Mouse (Mus musculus) heart, embryonic 14.5 days (tissue): ENCODE results near the gene Flt3. TPM values are rescaled to one million over a fixed set of nuclear protein-coding genes. Genes with fewer than 3 reads are reported as not detected.
A peak's percentile ranks its signal among the peaks of the same experiment; 100 is the strongest.

Experiments
- ATAC-seq: fragments of 200-750 bp; cut with Nextera tagmentation; 2 replicates; pipeline ENCODE4 v1.8.0; 2017; ENCODE audit warnings: low read depth, moderate TSS enrichment; ENCODE audit not compliant: insufficient number of reproducible peaks, insufficient read depth, low FRiP score
- H3K27ac ChIP-seq, 2 experiments: fragments of 200-500 bp in 1 of 2; fragments of 300-500 bp in 1 of 2; sonication (generic) in 1 of 2; replicated peaks in 1 of 2; 2 replicates each; pipeline ENCODE4 v1.5.1; 2012 to 2014; ENCODE audit warnings: low read depth in 2 of 2, low read length in 2 of 2, control low read depth in 1 of 2, mild to moderate bottlenecking in 1 of 2, mixed read lengths in 1 of 2; ENCODE audit not compliant: control insufficient read depth in 1 of 2, insufficient read depth in 1 of 2
- H3K27me3 ChIP-seq: fragments of 300-500 bp; sonication (generic); 2 replicates; pipeline ENCODE4 v1.6.1; 2014; ENCODE audit warnings: mild to moderate bottlenecking, low read length, control low read depth; ENCODE audit not compliant: control insufficient read depth, insufficient read depth
- H3K36me3 ChIP-seq: fragments of 300-500 bp; sonication (generic); 2 replicates; pipeline ENCODE4 v1.6.1; 2014; ENCODE audit warnings: mild to moderate bottlenecking, control low read depth, low read length, mixed read lengths; ENCODE audit not compliant: control insufficient read depth, insufficient read depth
- H3K4me1 ChIP-seq, 2 experiments: fragments of 200-500 bp in 1 of 2; fragments of 300-500 bp in 1 of 2; sonication (generic) in 1 of 2; 2 replicates each; pipeline ENCODE4 v1.6.1; 2012 to 2014; ENCODE audit warnings: low read length in 2 of 2, control low read depth in 1 of 2, mixed read lengths in 1 of 2; ENCODE audit not compliant: control insufficient read depth in 2 of 2, insufficient read depth in 2 of 2
- H3K4me2 ChIP-seq: fragments of 300-500 bp; sonication (generic); 2 replicates; pipeline ENCODE4 v1.6.1; 2014; ENCODE audit warnings: mild to moderate bottlenecking, low read length
- H3K4me3 ChIP-seq, 2 experiments: fragments of 200-500 bp in 1 of 2; fragments of 300-500 bp in 1 of 2; sonication (generic) in 1 of 2; 2 replicates each; pipeline ENCODE4 v1.5.1; 2012 to 2014; ENCODE audit warnings: low read length in 2 of 2, mild to moderate bottlenecking in 2 of 2, control low read depth in 1 of 2, low read depth in 1 of 2, moderate library complexity in 1 of 2; ENCODE audit not compliant: control insufficient read depth in 1 of 2, insufficient read depth in 1 of 2
- H3K9ac ChIP-seq: fragments of 300-500 bp; sonication (generic); 2 replicates; pipeline ENCODE4 v1.6.1; 2014; ENCODE audit warnings: mild to moderate bottlenecking, low read length
- H3K9me3 ChIP-seq: fragments of 300-500 bp; sonication (generic); 2 replicates; pipeline ENCODE4 v1.6.1; 2016; ENCODE audit warnings: low read length, control low read depth; ENCODE audit not compliant: control insufficient read depth
- WGBS: fragments of 180-500 bp; shearing (Covaris S2); extraction: QIAGEN DNeasy Blood & Tissue Kit; methylation state at CpG from one replicate; pipeline ENCODE4 v1.1.7; 2014; 5-methylcytosine and 5-hydroxymethylcytosine counted together
- polyA plus RNA-seq: library from polyadenylated mRNA; unstranded; fragments of >200 nt; fragmentation: Nextera tagmentation; extraction: Ambion mirVana; gene quantifications from 2 replicates; pipeline ENCODE4 v1.2.1, GENCODE M21; 2014

The Flt3 gene
- polyA plus RNA-seq, 1 experiment from 2014 or later = not detected

DNA sequence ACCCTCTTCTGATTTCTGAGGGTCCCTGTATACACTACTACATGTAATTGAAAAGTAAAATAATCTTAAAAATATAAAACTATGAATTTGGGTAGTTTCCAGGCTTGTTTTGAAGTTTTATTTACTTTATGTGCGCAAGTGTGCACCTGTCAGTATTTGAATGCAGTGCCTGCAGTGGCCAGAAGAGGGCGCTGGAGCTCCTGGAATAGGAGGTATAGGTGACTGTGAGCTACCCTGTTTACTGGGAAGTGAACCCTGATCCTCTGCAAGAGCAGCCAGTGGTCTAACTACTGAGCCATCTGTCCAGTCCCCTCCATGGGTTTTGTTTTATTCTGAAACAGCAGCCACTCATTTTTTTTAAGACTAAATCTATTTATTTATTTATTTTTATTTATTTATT is 68.7 kb downstream of the Flt3 start:
- ATAC-seq = no peak
- Histone ChIP-seq H3K36me3 (no peaks in the 10 kb centered on the region), H3K9me3 (no peaks in the 10 kb centered on the region), H3K4me1 (no peaks in the 10 kb centered on the region), H3K27me3 (no peaks in the 10 kb centered on the region), H3K4me3 (no peak overlapping the region), H3K9ac (no peak overlapping the region), H3K4me2 (no peak overlapping the region), H3K27ac (no peak overlapping the region)
- WGBS = 39% methylated on average over 2 of the region's 2 CpGs

DNA sequence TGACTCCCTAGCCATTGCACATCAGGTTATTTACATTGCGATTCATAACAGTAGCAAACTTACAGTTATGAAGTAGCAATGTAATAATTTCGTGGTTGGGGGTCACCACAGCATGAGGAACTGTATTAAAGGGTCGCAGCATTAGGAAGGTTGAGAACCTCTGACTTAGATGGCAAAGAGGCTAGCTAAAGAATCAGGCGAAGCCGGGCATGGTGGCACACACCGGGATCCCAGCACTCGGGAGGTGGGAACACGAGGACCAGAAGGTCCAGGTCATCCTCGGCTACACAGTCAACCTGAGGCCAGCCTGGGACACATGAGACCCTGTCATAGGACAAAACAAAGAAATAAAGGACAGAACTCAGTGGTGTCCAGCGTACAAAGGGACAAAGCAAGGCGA is 70.3 kb downstream of the Flt3 start:
- 78% methylated on average over 11 of the region's 11 CpGs for WGBS
- Histone ChIP-seq H3K36me3 (no peaks in the 10 kb centered on the region), H3K9me3 (no peaks in the 10 kb centered on the region), H3K4me3 (no peak overlapping the region), H3K4me1 (no peaks in the 10 kb centered on the region), H3K9ac (no peak overlapping the region), H3K27ac (no peak overlapping the region), H3K27me3 (no peaks in the 10 kb centered on the region), H3K4me2 (no peak overlapping the region)
- no peak for ATAC-seq

GRCm38 (mm10) chr5:147327636-147328035 is 72.7 kb downstream of the Flt3 start:
- H3K4me3 ChIP-seq = no peak overlapping the region
- ATAC-seq = no peak
- no peaks in the 10 kb centered on the region for H3K9me3 ChIP-seq
- H3K27ac ChIP-seq = no peak overlapping the region
- H3K27me3 ChIP-seq = peaks cover 7% of the 10 kb centered on the region
- no peaks in the 10 kb centered on the region for H3K4me1 ChIP-seq
- 81% methylated on average over 5 of the region's 5 CpGs for WGBS
- no peak overlapping the region for H3K9ac ChIP-seq
- H3K4me2 ChIP-seq = no peak overlapping the region
- H3K36me3 ChIP-seq = no peaks in the 10 kb centered on the region

- H3K4me3 ChIP-seq = no peak overlapping the region
- H3K27me3 ChIP-seq = peaks cover 23% of the 10 kb centered on the region
- no peaks in the 10 kb centered on the region for H3K4me1 ChIP-seq
- no peak overlapping the region for H3K9ac ChIP-seq
- H3K36me3 ChIP-seq = no peaks in the 10 kb centered on the region
- WGBS = 67% methylated on average over 11 of the region's 11 CpGs
- no peak overlapping the region for H3K4me2 ChIP-seq
- no peak overlapping the region for H3K27ac ChIP-seq
- ATAC-seq = no peak
- H3K9me3 ChIP-seq = no peaks in the 10 kb centered on the region
These were observed 74.4 kb downstream of the Flt3 start for GRCm38 (mm10) chr5:147325931-147326330.

DNA sequence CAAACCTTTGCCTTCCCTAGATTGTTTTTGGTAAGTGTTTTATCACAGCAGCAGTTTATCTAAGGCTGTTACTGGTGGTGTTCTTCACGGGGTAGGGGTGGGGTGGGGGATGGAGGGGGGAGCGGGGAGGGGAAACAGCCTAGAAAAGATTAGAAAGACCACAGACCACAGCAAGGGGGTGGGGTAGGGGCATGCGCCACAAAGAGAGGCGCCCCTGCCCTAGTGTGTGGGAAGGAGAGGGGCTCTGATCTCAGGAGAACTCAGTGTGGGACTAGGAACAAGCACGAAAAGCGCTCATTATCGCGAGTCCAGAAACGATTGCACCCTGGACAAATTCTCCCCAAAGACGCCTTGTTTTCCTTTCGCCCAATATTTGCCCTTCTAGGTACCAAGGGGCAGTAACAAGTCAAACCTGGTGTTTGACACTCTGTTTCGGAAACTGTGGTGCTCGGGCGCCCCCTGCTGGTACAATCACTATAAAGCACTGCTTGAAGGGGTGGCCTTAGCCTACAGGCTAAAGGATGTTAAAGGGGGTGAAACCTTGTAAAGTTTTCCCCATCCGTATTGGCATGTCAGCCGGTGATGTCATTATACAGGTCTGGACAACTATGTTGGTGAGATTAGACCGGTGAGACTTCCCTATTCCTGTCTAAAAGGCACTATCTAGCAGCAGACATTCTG is 76.9 kb downstream of the Flt3 start:
- no peak overlapping the region for H3K27ac ChIP-seq
- no peak overlapping the region for H3K4me2 ChIP-seq
- H3K9ac ChIP-seq = no peak overlapping the region
- no peaks in the 10 kb centered on the region for H3K9me3 ChIP-seq
- 15% methylated on average over 17 of the region's 17 CpGs for WGBS
- no peaks in the 10 kb centered on the region for H3K4me1 ChIP-seq
- H3K36me3 ChIP-seq = no peaks in the 10 kb centered on the region
- no peak for ATAC-seq
- H3K4me3 ChIP-seq = no peak overlapping the region
- H3K27me3 ChIP-seq = peaks cover 40% of the 10 kb centered on the region

DNA sequence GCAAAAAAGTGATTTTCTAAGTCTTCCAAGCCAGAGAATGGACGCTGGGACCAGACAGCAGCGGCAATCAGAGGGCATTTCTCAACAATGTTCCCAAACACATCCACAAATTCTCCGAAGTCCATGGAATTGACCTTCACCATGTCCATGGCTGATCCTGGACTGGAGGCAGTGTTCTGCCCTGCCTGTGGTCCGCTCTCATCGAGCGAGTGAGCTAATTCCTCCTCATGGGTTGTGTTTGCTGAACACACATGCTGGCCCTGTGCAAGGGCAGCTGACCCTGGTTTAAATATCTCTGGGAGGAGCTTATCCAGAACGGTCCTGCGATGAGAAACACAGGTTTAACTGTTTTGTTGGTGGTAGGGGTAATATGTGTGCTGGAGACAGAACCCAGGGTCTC is 78.1 kb downstream of the Flt3 start, which contains the start of gene Urad:
Gene Urad (minus strand): TSS at position 258 of the 400 bp plus-strand sequence.
- no peaks in the 10 kb centered on the region for H3K9me3 ChIP-seq
- H3K4me2 ChIP-seq = no peak within 1 kb of the TSS
- H3K27ac ChIP-seq = no peak within 1 kb of the TSS
- H3K9ac ChIP-seq = no peak within 1 kb of the TSS
- no peak within 1 kb of the TSS for H3K4me3 ChIP-seq
- peaks cover 52% of the 10 kb centered on the region for H3K27me3 ChIP-seq
- H3K36me3 ChIP-seq = no peaks in the 10 kb centered on the region
- no peak for ATAC-seq
- 70% methylated on average over 8 of the region's 8 CpGs for WGBS
- no peaks in the 10 kb centered on the region for H3K4me1 ChIP-seq

- Histone ChIP-seq H3K9me3 (no peaks in the 10 kb centered on the region), H3K27me3 (peaks cover 78% of the 10 kb centered on the region), H3K4me1 (peaks cover 0 to 3% of the 10 kb centered on the region in 2 experiments; a peak in 2 of 4 replicates), H3K4me2 (no peak overlapping the region), H3K27ac (no peak overlapping the region), H3K4me3 (no peak overlapping the region), H3K36me3 (no peaks in the 10 kb centered on the region), H3K9ac (no peak overlapping the region)
- 0 out of 2 replicates have a peak, but pooled peaks have one; percentile 29 for ATAC-seq
These were observed 80.6 kb downstream of the Flt3 start for GRCm38 (mm10) chr5:147319653-147320052.

DNA sequence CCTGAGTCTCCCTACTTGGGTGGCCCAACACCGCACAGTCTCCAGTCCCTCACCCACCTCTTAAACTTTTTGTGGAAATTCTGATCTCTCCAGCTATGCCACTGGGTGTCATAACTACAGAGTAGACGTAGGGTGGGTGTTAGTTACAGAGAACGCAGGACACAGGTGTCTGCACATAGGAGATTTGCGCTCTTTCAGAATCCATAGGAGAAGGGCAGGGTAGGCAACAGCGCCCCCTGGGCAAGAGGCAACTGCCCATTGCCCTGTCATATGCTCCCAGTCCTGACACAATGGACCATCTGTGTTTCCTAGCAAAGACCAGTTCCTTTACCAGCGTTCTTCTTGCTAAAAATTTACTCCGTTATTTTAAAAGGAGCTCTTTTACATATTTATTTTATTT is 82.3 kb downstream of the Flt3 start:
- Histone ChIP-seq H3K4me2 (no peak overlapping the region), H3K27ac (no peak overlapping the region)
- whole genome bisulfite sequencing = 21% methylated on average over 7 of the region's 7 CpGs

More for the DNA sequence above, 82.3 kb downstream of the Flt3 start:
- no peaks in the 10 kb centered on the region for H3K9me3 ChIP-seq
- no peaks in the 10 kb centered on the region for H3K36me3 ChIP-seq
- no peak overlapping the region for H3K9ac ChIP-seq
- H3K4me3 ChIP-seq = no peak overlapping the region
- peaks cover 0 to 3% of the 10 kb centered on the region in 2 experiments; a peak in 2 of 4 replicates for H3K4me1 ChIP-seq
- peaks cover 91% of the 10 kb centered on the region for H3K27me3 ChIP-seq
- ATAC-seq = no peak
